Mouse (Mus musculus) Muller cell, postnatal 12 days (primary cell): ENCODE results near the gene Calhm3.
A peak's percentile ranks its signal among the peaks of the same experiment; 100 is the strongest.
"Not testable (repeated sequence)": the region's sequence is repeated elsewhere in the genome, so short reads cannot be mapped to it uniquely, and the experiment has no call there.

Source experiments
- DNase-seq: peaks from one replicate; pipeline ENCODE4 v3.0.0-alpha.2; 2015; ENCODE audit errors: inconsistent ontology term

Gene Calhm3

DNA sequence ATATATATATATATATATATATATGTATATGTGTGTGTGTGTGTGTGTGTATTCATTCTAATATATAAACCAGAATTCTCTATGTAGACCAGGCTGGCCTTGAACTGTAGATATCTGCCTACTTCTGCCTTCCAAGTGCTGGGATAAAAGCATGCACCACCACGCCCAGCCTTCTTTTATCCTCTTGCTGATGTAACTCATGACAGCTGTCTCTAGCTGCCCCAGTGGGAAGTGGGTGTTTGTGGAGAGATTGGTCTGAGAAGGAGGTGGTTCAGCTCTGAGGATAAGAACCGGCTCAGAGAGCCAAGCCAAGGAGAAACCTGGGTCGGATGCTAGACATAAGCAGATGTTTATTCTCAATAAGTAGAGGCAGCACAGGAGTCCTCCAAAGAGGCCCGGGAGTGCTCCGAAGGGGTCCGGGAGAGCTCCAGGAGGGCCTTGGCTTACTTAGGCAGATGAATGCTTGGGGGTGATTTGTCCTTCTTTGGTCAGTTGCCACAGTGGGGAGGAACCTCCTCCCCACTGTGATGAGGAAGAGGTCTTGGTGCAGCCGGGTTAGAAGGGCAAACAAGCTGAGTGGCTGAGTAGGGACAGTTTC is 10.2 kb upstream of the Calhm3 start:
- DNase-seq: no peak

DNA sequence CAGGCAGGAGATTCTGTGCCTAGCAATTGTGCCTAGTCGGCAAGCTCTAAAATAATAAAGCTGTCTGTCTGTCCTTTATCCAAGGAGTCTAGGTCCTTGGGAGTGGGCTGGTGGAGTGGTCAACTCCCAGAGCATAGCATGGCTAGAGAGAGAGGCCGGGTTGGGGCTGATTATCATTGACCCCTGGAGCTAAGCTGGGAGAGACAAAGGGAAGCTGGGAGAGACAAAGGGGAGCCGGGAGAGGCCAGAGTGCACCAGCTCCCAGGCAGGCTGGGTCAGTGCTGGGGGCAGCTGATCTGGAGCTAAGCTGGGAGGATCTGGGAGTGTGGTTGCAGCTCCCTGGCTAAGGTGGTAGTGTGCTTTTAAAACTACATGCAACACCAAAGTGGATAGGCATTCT is 9.2 kb upstream of the Calhm3 start:
- DNase-seq: no peak

DNA sequence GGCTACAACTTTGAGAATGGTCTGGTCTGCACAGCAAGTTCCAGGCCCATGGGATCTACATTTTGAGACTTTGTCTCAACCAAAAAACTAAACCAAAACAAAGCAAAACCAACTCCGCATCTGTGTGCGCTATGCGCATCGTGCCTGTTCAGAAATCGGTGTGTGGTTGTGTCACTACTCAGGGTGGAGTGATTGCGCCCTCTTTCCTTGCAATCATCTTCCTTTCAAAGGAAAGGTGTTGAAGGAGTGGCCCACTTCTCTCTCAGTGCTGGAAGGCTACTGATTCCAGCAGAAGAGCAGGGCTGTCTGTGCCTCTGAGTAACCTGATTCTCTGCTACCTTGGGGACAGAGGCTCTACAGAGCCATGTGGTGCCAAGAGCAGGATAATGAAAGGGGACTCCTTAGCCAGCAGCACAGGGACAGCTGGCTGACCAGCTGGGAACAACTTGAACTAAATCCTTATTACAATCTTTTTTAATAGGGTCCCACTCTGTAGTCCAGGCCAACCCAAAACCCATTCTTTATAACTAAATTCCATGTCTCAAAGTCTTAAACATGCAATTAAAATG is 5.7 kb upstream of the Calhm3 start:
- DNase-seq: no peak

DNA sequence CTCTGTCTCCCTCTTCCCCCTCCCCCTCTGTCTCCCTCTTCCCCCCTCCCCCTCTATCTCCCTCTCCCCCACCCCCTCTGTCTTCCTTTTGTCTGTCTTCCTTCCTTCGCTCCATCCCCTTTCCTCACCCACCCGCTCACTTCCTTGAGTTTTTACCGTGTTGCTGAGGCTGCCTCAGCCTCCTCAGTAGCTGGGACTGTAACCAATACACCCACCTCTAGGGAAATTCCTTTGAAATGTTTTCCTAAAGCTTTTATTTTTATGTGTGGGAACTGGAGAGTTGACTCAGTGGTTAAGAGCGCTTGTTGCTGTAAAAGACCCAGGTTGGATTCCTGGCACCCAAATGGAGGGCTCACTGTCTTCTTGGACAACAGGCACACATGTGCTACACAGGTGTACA is 4.1 kb upstream of the Calhm3 start:
- no peak for DNase-seq

DNA sequence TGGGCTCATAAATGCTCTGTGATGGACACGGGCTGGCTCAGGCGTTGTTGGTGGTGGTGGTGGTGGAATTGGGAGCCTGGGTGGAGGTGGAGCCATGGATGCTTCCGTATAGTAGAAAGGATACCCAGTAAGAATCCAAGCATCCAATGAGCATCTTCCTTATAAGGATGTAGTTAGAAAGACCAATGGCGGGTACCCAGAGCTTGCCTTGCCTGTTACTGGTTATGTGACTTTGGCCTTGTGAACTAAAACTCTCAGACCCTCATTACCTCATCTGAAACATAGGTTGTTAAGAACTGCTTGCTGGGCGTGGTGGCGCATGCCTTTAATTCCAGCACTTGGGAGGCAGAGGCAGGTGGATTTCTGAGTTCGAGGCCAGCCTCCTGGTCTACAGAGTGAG is 3.8 kb downstream of the Calhm3 start:
- DNase-seq: no peak

GRCm38 (mm10) chr19:47152062-47152369 is 5.5 kb downstream of the Calhm3 start:
- no peak for DNase-seq

GRCm38 (mm10) chr19:47151332-47152061 is 6.1 kb downstream of the Calhm3 start:
- DNase-seq: no peak

DNA sequence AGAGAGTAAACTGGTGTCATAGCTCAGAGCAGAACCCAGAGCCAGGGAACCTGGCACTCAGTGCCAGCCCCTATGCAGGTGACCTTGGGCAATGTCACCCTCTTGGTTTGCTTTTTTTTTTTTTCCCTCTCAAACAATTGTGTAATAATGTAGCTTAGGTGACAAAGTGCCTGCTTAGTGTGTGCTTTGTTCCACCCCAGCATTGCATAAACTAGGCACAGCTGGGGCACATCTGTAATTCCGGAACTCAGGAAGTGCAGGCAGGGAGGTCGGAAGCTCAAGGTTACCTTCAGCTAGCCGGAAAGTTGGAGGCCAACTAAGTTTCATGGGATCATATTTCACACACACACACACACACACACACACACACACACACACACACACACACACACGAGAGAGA is 7.7 kb downstream of the Calhm3 start:
- no peak for DNase-seq

GRCm38 (mm10) chr19:47148267-47148847 is 9.2 kb downstream of the Calhm3 start:
- no peak for DNase-seq

- DNase-seq: no peak
Observed at GRCm38 (mm10) chr19:47144154-47144553, 13.4 kb downstream of the Calhm3 start, which contains the start of gene Calhm1. TSS of gene Calhm1 (minus strand) at chr19:47144254.

GRCm38 (mm10) chr19:47142438-47142837 is 15.1 kb downstream of the Calhm3 start:
- no peak for DNase-seq

GRCm38 (mm10) chr19:47139611-47140010 is 18.0 kb downstream of the Calhm3 start:
- DNase-seq: not testable (repeated sequence)

GRCm38 (mm10) chr19:47137771-47138421 is 19.7 kb downstream of the Calhm3 start, which contains the start of gene Calhm2:
TSS of gene Calhm2 (minus strand) at chr19:47138294.
- peak; percentile 43 for DNase-seq

DNA sequence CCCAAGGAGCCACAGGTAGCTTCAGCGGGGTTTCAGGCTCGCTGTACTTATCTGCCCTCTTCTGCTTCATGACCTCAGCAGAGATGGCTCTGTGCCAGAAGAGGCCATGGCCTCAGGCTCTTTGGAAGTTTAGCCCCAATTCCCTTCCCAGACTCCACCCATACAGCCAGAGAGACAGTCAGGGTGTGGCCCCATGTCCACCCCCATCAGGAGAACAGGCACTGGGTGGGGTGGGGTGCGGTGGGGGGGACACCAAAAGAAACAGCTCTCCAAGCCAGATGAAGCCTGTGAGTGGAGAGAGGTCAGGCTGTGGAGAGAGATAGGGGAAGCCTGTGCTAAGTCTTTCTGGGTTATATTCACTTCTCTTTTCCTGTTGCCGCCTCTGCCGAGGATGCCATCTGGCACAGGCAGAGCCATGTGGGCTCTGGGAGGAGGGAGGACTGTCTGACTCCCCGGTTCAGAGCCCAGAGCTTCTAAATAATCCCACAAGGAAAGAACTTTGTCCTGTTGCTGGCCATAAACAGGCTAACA is 20.4 kb downstream of the Calhm3 start:
- DNase-seq: peak; percentile 58

- DNase-seq: no peak
Observed at GRCm38 (mm10) chr19:47136170-47136569, 21.4 kb downstream of the Calhm3 start.

DNA sequence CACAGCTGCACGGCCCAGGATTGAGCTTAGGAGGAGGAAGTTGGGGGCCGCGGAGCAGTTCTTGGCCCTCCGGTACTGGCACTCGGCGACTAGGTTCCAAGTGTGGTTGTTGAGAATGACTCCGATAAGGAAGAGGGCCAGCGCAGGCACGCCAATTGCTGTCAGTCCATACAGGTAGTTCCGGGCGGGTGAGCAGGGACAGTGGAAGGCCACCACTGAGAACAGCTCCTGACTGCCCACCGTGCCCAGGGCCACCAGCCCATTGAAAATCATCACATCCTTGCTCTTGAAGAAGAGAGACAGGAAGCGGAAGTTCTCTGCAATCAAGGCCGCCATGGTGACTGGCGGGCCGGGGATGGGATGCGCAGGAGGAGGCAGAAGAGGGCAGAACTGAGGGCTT is 22.0 kb downstream of the Calhm3 start:
- DNase-seq: no peak

GRCm38 (mm10) chr19:47133161-47133560 is 24.4 kb downstream of the Calhm3 start:
- no peak for DNase-seq

GRCm38 (mm10) chr19:47130551-47131125 is 26.9 kb downstream of the Calhm3 start:
- no peak for DNase-seq

- no peak for DNase-seq
Observed at GRCm38 (mm10) chr19:47128835-47129234, 28.7 kb downstream of the Calhm3 start.

GRCm38 (mm10) chr19:47128164-47128563 is 29.4 kb downstream of the Calhm3 start:
- DNase-seq: no peak

DNA sequence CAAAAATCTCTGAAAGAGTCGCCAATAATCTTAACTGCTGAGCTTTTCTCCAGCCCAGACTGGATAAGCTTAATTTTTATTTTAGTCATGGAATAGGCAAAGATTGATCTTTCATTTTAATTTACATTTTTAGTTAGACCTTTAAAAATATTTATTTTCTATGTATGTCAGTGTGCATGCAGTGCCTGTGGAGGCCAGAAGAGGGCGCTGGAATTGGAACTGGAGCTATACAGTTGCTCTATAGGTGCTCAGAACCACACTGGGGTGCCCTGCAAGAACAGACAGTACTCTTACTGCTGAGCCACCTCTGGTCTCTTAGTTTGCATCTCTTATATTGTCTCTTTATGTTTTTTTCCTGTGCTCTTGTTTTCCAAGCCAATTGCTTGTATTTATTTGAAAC is 34.8 kb downstream of the Calhm3 start:
- peak; percentile 5 for DNase-seq

DNA sequence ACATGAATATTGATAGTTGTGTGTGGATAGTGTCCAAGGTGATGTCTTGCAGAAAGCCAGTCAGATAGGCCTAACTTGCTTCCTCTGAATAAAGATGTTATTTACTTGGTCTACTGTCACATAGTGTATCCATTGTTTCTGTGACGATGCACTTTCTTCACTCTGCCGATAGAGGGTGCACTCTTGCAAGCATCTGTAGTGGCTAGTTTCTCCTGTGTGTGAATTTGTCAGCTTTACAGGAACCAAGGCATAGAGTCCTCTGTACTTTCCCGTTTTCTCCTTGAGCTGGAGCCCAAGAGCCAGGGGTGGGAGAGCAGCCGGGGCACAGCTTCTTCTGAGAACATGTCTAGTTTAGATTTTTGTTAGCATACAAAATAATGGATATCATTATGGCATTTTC is 36.5 kb downstream of the Calhm3 start:
- DNase-seq: peak; percentile 7
